Mouse (Mus musculus) testis, adult 2 months (tissue): Measurements from ENCODE around the gene Lyl1.

Source experiments
- CTCF ChIP-seq: fragments of 200-500 bp; IDR thresholded peaks from 2 replicates; pipeline ENCODE4 v1.5.1; 2012; ENCODE audit warnings: low read depth, mild to moderate bottlenecking, inconsistent platforms, low read length, moderate library complexity; ENCODE audit not compliant: control insufficient read depth, insufficient read depth, insufficient replicate concordance
- POLR2A ChIP-seq: fragments of 200-500 bp; IDR thresholded peaks from 2 replicates; pipeline ENCODE4 v1.6.1; 2012; ENCODE audit warnings: low read depth, mild to moderate bottlenecking, inconsistent platforms, low read length, moderate library complexity; ENCODE audit not compliant: control insufficient read depth

DNA sequence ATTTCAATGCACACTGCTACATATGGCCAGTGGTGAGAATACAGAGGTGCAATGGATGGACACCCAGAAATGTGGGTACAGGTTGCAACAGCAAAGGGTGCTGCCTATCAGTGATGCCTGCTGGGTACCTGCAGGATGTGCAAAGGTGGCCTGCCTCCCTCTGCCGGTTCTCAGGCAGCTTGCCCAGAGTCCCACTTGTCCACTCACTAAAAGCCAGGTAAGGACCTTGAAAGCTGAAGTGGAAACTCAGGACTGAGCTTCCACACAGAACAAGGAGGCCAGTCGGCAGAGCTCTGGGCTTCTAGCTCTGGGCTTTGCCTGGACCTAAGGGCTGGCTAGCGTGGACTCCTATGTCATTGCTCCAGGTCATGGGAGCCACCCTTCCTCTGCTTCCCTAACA is 10.1 kb downstream of the Lyl1 start:
- TF ChIP-seq POLR2A (no peak), CTCF (no peak)
